Mouse (Mus musculus): ENCODE results near the gene Ntf3.

Ntf3 gene

DNA sequence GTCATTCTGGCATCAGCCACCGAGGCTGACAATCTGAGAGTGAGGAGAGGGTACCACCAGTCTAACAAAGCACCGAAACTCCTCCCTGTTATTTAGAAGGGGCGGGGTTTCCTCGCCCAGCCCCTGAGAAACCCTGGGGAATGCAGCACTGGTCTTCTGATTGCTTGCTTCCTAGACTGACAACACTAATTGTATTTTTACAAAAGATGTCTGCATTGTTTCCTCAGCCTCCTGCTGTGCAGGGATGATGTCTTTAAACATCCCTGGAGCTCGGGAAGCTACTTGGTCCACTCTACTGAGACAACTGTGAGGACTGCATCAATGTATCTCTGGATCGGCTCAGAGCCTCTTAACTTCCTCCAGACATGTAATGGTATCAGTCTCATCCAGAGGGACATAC is 64.1 kb downstream of the Ntf3 start:
- no peak for DNase-seq

DNA sequence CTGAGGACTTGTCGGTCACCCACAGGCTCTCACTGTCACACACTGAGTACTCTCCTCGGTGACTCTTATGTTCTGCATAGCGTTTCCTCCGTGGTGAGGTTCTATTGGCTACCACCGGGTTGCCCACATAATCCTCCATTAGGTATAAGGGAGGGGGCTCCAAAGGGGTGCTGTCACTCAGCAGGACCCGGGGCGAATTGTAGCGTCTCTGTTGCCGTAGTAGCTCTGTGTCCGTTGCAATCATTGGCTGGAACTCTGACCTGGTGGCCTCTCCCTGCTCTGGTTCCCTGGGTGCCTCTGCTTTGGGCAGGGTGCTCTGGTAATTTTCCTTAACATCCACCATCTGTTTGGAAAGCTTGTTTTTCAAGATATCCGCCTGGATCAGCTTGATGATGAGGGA is 64.7 kb downstream of the Ntf3 start:
- DNase-seq, result no peak

DNA sequence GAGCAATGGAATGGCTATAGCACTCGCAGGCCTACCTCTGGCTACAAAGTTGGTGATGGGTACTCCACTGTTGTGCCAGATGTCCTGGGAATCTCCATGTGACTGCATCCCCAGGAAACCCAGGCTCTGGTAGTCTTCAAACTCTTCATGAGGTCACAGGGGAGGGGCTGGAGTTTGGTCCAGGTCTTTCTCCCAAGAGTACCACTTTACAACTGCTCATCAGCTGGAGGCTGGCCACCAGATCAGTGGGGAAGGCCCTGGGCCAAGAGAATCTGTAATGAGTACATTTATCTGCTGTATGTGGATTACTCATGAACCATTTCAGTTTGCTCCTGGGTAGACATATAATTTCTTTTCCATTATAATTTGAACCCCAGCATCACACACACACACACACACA is 66.1 kb downstream of the Ntf3 start:
- no peak for DNase-seq

DNA sequence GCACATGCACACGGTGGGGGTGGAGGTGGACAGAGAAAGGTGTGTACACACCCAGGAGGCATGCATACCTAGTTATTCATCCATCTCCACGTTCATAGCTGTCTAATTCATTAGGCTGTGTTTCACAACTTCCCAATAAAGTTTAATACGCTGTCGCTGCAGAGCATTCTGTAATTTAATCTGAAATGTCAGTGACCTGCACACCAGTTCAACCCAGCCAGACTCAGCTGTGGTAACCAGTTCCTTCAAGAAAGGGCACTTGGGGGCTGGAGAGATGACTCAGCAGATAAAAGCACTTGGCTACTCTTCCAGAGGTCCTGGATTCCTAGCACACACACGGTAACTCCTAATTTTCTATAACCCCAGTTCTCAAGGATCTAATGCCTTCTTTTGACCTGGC is 69.2 kb downstream of the Ntf3 start:
- DNase-seq, result no peak

DNA sequence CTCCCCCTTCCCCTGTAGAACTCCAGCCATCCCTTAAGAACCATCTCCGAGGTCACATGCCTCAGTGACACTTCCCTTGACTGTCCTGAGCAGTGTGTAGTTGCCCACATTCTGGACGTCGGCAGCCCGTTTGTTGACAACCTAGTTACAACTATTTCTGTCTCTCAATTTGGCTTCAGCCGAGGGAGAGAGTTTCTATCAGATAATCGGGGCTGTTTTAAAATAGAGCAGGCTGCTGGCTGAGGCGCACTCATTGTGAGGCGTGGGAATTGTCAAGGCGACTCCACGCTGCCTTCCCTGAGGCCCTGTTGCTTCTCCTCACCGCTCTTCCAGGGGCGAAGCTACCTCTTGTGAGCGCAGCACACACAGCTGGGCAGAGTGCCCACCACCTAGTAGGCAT is 70.6 kb downstream of the Ntf3 start:
- DNase-seq, result no peak

DNA sequence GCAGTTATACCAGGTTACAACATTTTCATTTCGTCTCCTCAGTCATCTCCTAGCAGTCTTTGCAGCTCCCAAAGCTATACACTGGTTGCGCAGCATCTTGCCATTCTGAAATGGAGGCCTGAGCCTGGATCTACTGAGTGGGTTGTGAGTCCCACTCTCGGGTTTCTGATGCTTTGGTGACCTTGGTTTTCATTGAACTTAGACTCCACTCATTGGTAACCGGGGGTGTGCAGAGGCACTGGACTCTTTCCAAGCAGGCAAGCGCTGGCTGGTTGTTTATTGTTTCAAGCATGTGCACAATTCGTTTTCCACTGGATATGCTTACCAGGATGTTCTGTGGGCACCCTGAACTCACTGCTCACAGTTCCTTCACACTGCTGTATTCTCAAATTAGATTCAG is 71.7 kb downstream of the Ntf3 start:
- DNase-seq, result no peak

DNA sequence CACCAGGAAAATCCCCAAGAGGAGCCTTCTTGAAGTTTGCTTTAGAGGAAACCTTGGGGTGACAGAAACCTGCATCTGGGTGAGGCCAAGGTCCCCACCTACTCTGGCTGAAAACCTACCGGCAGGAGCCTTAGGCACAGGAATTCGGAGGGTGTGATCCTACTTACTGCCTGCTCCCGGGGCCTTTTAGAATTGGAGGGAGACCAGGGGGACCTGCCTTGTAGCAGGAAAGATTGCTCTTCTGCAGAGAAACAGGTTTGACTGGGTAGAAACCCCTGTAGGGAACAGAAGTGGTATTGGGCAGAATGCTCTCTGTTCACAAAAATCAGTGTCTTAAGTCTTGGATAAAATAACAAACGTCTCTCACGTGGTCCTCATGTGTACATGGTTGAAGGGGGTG is 74.7 kb downstream of the Ntf3 start:
- no peak for DNase-seq

DNA sequence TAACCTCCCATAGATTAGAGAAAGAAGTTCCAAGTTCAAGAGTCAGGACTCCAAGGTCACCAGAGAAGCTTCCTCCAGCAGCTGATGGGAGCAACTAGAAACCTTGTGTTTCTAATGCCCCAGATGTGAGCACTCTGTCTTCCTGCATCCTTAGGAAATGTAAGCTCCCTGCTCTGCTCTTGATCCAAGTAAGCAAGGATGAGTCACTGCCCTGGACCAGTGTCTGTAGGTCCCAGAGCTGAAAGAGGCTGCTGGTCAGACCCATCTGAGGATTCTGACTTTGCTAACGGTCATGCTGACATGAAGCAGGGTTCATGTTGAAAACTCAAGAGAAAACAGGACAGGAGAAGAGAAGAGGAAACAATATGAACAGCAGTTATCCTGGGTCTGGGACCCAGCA is 76.6 kb downstream of the Ntf3 start:
- DNase-seq, result no peak

DNA sequence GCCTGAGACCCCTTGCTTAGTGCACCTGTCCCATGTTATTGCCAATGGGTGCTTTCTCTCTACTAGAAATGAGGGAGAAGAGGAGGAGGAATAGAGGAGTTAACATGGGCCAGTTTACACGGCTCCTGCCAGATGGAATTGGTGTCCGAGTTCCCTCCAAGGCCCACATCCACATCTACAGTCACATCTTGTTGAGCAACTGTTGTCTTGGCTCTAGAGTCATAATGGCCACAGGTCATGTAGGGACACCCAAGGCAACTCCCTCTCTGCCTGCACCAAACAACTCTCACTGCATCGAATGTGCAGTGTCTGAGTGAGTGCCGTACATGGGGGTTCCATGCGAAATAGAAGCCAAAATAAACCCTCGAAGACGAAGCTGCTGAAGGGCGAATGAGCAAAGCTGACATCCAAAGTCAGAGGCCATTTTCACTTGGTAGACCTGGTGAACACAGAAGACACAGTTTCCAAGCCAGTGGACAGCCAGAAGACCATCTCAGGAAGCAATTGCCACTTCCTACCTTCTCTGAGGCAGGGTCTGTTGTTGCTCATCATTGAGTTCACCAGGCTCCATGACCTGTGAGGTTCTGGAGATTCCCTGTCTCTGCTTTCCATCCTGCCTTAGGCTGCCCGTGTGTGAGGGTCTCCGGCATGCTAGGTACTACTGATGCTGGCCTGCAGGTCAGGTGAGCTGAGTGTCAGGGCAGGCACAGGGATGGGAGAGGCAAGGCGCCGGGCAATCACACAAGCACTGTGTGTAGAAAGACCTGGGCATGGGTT is 78.0 kb downstream of the Ntf3 start:
- no peak for DNase-seq

DNA sequence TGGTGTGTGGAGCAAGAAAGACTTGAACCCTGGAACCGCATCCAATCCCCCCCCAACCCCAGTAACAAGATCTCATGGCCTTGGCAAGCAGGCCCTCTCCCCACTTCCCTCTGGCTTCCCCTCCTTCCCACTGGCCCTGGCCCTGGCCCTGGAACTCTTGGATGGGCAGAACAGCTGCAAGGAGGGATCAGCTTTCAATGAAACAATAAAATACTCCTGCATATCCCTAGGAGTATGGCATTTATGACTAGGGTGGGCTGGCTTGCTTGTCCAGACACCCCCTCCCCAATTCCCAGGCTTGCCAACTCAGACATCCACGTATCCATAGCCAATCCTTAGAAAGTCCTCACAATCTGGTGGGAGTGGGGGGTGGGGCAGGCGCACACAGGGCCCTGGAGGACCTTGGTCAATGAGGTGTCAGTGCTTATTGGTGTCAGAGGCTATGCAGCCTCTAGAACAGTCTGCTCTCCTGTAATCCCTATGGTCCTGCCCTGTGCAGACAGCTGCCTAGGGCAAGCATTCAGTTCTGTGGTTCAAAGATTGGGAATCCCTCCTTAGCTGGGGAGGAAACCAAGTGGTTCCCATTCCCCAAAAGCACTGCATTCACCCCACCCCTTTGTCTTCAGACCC is 80.3 kb downstream of the Ntf3 start:
- no peak for DNase-seq

DNA sequence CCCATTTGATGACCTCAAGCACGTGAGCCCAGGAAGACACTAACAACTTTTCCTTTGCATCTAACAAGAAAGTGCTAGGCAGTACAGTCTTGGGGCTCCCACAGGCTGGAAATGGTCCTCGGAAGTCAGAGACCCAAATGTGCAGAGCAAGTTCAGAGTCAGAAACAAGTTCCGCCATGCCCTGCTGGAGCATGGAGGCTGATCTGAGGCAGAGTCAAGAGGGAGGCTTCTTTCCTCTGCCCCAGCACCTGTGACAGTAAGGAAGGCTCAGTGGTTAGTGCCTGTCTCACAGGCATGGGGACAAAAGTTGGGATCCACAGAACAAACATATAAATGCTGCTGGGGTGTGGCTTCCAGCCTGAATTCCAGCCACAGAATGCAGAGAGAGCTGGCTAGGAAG is 86.2 kb downstream of the Ntf3 start:
- DNase-seq, result no peak

DNA sequence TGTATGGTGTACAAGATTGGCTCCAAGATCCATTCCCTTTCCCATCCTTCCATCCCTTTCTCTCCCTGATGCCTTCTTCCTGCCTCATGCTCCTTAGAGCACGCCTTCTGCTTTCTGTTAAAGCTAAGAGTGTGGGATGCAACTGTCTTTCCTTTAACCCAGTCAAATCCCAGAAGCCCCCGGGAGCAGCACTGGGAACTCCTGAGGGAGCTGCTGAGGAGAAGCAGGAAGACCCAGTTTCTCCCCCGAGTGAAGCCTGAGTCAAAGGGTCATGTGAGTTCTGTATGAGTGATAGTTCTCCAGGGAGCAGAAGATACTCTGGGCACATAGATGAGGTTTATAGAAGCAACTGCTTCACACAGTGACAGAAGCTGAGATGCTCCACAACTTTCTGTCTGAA is 109.0 kb downstream of the Ntf3 start:
- no peak for DNase-seq

DNA sequence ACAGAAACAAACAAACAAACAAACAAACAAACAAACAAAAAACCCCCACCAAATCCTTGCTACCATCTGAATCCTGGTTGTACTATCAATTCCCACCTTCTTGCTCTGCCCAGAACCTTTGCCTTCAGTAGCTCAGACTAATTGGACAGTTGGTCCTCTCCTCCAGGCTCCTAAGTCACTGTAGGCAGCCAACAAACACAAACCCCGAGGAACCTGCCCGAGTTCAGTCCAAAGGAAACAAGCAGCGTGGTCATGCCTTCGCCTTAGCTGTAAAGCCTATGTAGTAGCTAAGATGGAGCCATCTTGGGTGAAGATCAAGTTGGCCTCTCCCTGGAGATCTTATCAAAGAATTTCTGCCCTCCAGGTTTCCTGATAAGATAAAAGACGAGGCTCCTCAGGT is 113.6 kb downstream of the Ntf3 start:
- DNase-seq, result no peak

Measured in thymus, postnatal 14 days (tissue).